Mouse (Mus musculus) CD4-positive, CD25-positive, alpha-beta regulatory T cell, adult 2 months (primary cell): Measurements from ENCODE around the gene Mymx.
A peak's percentile ranks its signal among the peaks of the same experiment; 100 is the strongest.

ENCODE experiments used
- DNase-seq: peaks from one replicate; pipeline ENCODE4 v3.0.0-alpha.2; 2012; ENCODE audit warnings: low read depth, low spot score

The Mymx gene

GRCm38 (mm10) chr17:45551816-45552451 is 50.0 kb downstream of the Mymx start:
- DNase-seq: peak; percentile 93

- no peak for DNase-seq
These were observed 50.6 kb downstream of the Mymx start for GRCm38 (mm10) chr17:45551249-45551796.
